Mouse (Mus musculus) kidney, adult 2 months (tissue): Measurements from ENCODE around the gene Tfpi.

Experiments used
- CTCF ChIP-seq: fragments of 200-500 bp; conservative IDR thresholded peaks from 2 replicates; pipeline ENCODE4 v1.5.1; 2011; ENCODE audit warnings: low read depth, mild to moderate bottlenecking, control low read depth, low read length, moderate library complexity, mixed read lengths; ENCODE audit not compliant: insufficient read depth, insufficient read length
- POLR2A ChIP-seq: fragments of 200-500 bp; IDR thresholded peaks from one replicate; pipeline ENCODE4 v1.6.1; 2011; ENCODE audit warnings: low read depth, low read length, control low read depth

GRCm38 (mm10) chr2:84464956-84465355 lies 11.6 kb downstream of the Tfpi start:
- TF ChIP-seq CTCF (no peak), POLR2A (no peak)
